Mouse (Mus musculus) brain, adult 2 months (tissue): ENCODE data around the gene Treh.

ENCODE experiments used
- DNase-seq: peaks from one replicate; pipeline ENCODE4 v3.0.0; 2011; ENCODE audit warnings: low read depth, low spot score

Gene Treh

GRCm38 (mm10) chr9:44678288-44678871, 5.3 kb downstream of the Treh start:
- DNase-seq = no peak

- DNase-seq = no peak
These were observed 6.5 kb downstream of the Treh start for GRCm38 (mm10) chr9:44679565-44679964.

- no peak for DNase-seq
These were observed 10.0 kb downstream of the Treh start for GRCm38 (mm10) chr9:44683046-44683445.

- DNase-seq = peak; percentile 62
These were observed 12.6 kb downstream of the Treh start for GRCm38 (mm10) chr9:44685346-44686330.

GRCm38 (mm10) chr9:44686638-44687037, 13.6 kb downstream of the Treh start:
- peak; percentile 51 for DNase-seq

- DNase-seq = no peak
These were observed 15.0 kb downstream of the Treh start for GRCm38 (mm10) chr9:44688013-44688412.

- DNase-seq = no peak
These were observed 17.6 kb downstream of the Treh start for GRCm38 (mm10) chr9:44690641-44691040.

GRCm38 (mm10) chr9:44691671-44692520, 18.9 kb downstream of the Treh start:
- DNase-seq = peak; percentile 93

- DNase-seq = peak; percentile 87
These were observed 20.0 kb downstream of the Treh start for GRCm38 (mm10) chr9:44693071-44693470.

- no peak for DNase-seq
These were observed 24.8 kb downstream of the Treh start for GRCm38 (mm10) chr9:44697866-44698265.

- DNase-seq = no peak
These were observed 26.2 kb downstream of the Treh start for GRCm38 (mm10) chr9:44699196-44699595.

- DNase-seq = no peak
These were observed 26.7 kb downstream of the Treh start for GRCm38 (mm10) chr9:44699730-44700129.

- peak; percentile 48 for DNase-seq
These were observed 34.9 kb downstream of the Treh start for GRCm38 (mm10) chr9:44707749-44708428.

GRCm38 (mm10) chr9:44708429-44708765, 35.4 kb downstream of the Treh start:
- DNase-seq = peak; percentile 59

GRCm38 (mm10) chr9:44708925-44709324, 35.9 kb downstream of the Treh start:
- peak; percentile 92 for DNase-seq

- DNase-seq = peak; percentile 70
These were observed 36.6 kb downstream of the Treh start for GRCm38 (mm10) chr9:44709600-44709999.

GRCm38 (mm10) chr9:44710213-44710612, 37.2 kb downstream of the Treh start:
- DNase-seq = no peak

GRCm38 (mm10) chr9:44711602-44712001, 38.6 kb downstream of the Treh start:
- DNase-seq = no peak

- DNase-seq = no peak
These were observed 40.0 kb downstream of the Treh start for GRCm38 (mm10) chr9:44713080-44713479.

- no peak for DNase-seq
These were observed 40.5 kb downstream of the Treh start for GRCm38 (mm10) chr9:44713574-44713973.

- DNase-seq = peak; percentile 83
These were observed 42.1 kb downstream of the Treh start for GRCm38 (mm10) chr9:44715109-44715508.
